Mouse (Mus musculus) MEL (cell line): ENCODE data around the gene Arhgap45. TPM values are rescaled to one million over a fixed set of nuclear protein-coding genes. Genes with fewer than 3 reads are reported as not detected.

ENCODE experiments used
- DNase-seq: peaks from one replicate; pipeline ENCODE4 v3.0.0; 2011; ENCODE audit warnings: low read depth, low spot score
- H3K27ac ChIP-seq: 2 replicates; pipeline ENCODE4 v1.5.1; 2012; ENCODE audit warnings: low read depth, mild to moderate bottlenecking, control low read depth, low read length, moderate library complexity; ENCODE audit not compliant: control insufficient read depth
- H3K27me3 ChIP-seq, 2 experiments: fragments of 150-350 bp in 1 of 2; sonication (generic) in 1 of 2; 2 replicates each; pipeline ENCODE4 v1.6.1; 2012; ENCODE audit warnings: low read length in 2 of 2, mild to moderate bottlenecking in 2 of 2, improper control_type of control experiment in 1 of 2, moderate library complexity in 1 of 2; ENCODE audit not compliant: insufficient read depth in 2 of 2, control insufficient read depth in 1 of 2
- H3K36me3 ChIP-seq, 2 experiments: 2 replicates each; pipeline ENCODE4 v1.6.1; 2012 to 2014; ENCODE audit warnings: low read length in 2 of 2, improper control_type of control experiment in 1 of 2, inconsistent platforms in 1 of 2, mild to moderate bottlenecking in 1 of 2; ENCODE audit not compliant: insufficient read depth in 2 of 2, control insufficient read depth in 1 of 2
- H3K4me1 ChIP-seq, 2 experiments: fragments of 150-350 bp in 1 of 2; sonication (generic) in 1 of 2; 2 replicates each; pipeline ENCODE4 v1.6.1; 2012; ENCODE audit warnings: low read length in 2 of 2, improper control_type of control experiment in 1 of 2, mild to moderate bottlenecking in 1 of 2; ENCODE audit not compliant: insufficient read depth in 2 of 2, control insufficient read depth in 1 of 2
- H3K4me3 ChIP-seq, 2 experiments: fragments of 150-350 bp in 1 of 2; sonication (generic) in 1 of 2; 2 replicates each; pipeline ENCODE4 v1.5.1; 2012; ENCODE audit warnings: low read depth in 2 of 2, low read length in 2 of 2, mild to moderate bottlenecking in 2 of 2, moderate library complexity in 2 of 2, control low read depth in 1 of 2, improper control_type of control experiment in 1 of 2; ENCODE audit not compliant: control insufficient read depth in 1 of 2, insufficient read depth in 1 of 2
- H3K79me2 ChIP-seq: 2 replicates; pipeline ENCODE4 v1.6.1; 2012; ENCODE audit warnings: mild to moderate bottlenecking, low read length, moderate library complexity; ENCODE audit not compliant: control insufficient read depth, poor library complexity, insufficient read depth
- H3K9ac ChIP-seq: 2 replicates; pipeline ENCODE4 v1.6.1; 2012; ENCODE audit warnings: low read depth, mild to moderate bottlenecking, control low read depth, low read length, moderate library complexity; ENCODE audit not compliant: control insufficient read depth, poor library complexity, severe bottlenecking
- H3K9me3 ChIP-seq: fragments of 150-350 bp; sonication (generic); replicated peaks from 2 replicates; pipeline ENCODE4 v1.6.1; 2012; ENCODE audit warnings: mild to moderate bottlenecking, low read length, improper control_type of control experiment, moderate library complexity; ENCODE audit not compliant: insufficient read depth
- CHD1 ChIP-seq: IDR thresholded peaks from 2 replicates; pipeline ENCODE4 v1.6.1; 2012; ENCODE audit warnings: low read depth, mild to moderate bottlenecking, inconsistent platforms, low read length, improper control_type of control experiment
- CHD2 ChIP-seq: IDR thresholded peaks from 2 replicates; pipeline ENCODE4 v1.6.1; 2011; ENCODE audit warnings: low read length, improper control_type of control experiment
- CTCF ChIP-seq, 3 experiments: IDR thresholded peaks in 2 of 3; conservative IDR thresholded peaks in 1 of 3; 2 replicates each; pipeline ENCODE4 v1.5.1; 2011 to 2012; ENCODE audit warnings: low read length in 3 of 3, low read depth in 2 of 3, mild to moderate bottlenecking in 2 of 3, improper control_type of control experiment in 1 of 3, inconsistent platforms in 1 of 3, mixed read lengths in 1 of 3, moderate library complexity in 1 of 3; ENCODE audit not compliant: control insufficient read depth in 1 of 3, insufficient read depth in 1 of 3, poor library complexity in 1 of 3, severe bottlenecking in 1 of 3
- E2F4 ChIP-seq: IDR thresholded peaks from 2 replicates; pipeline ENCODE4 v1.6.1; 2011; ENCODE audit warnings: low read depth, low read length, improper control_type of control experiment, borderline replicate concordance
- ELF1 ChIP-seq: IDR thresholded peaks from 2 replicates; pipeline ENCODE4 v1.6.1; 2014; ENCODE audit warnings: low read depth, mild to moderate bottlenecking, inconsistent platforms, low read length, improper control_type of control experiment, moderate library complexity
- EP300 ChIP-seq, 2 experiments: IDR thresholded peaks; 2 replicates each; pipeline ENCODE4 v1.6.1; 2011; ENCODE audit warnings: improper control_type of control experiment in 2 of 2, low read length in 2 of 2, low read depth in 1 of 2, mild to moderate bottlenecking in 1 of 2
- GABPA ChIP-seq: IDR thresholded peaks from 2 replicates; pipeline ENCODE4 v1.6.1; 2012; ENCODE audit warnings: low read depth, mild to moderate bottlenecking, inconsistent platforms, low read length, improper control_type of control experiment, moderate library complexity
- GATA1 ChIP-seq: IDR thresholded peaks from 2 replicates; pipeline ENCODE4 v1.6.1; 2011; ENCODE audit warnings: low read depth, low read length, improper control_type of control experiment
- HCFC1 ChIP-seq: IDR thresholded peaks from 2 replicates; pipeline ENCODE4 v1.6.1; 2012; ENCODE audit warnings: low read depth, mild to moderate bottlenecking, inconsistent platforms, low read length, improper control_type of control experiment, moderate library complexity
- KAT2A ChIP-seq: conservative IDR thresholded peaks from 2 replicates; pipeline ENCODE4 v1.6.1; 2012; ENCODE audit warnings: low read depth, low read length, improper control_type of control experiment, inconsistent platforms
- MAFK ChIP-seq: IDR thresholded peaks from 2 replicates; pipeline ENCODE4 v1.6.1; 2011; ENCODE audit warnings: low read depth, mild to moderate bottlenecking, low read length, improper control_type of control experiment, borderline replicate concordance
- MAX ChIP-seq: IDR thresholded peaks from 2 replicates; pipeline ENCODE4 v1.6.1; 2011; ENCODE audit warnings: low read length, improper control_type of control experiment
- MEF2A ChIP-seq: IDR thresholded peaks from 2 replicates; pipeline ENCODE4 v1.6.1; 2014; ENCODE audit warnings: low read depth, mild to moderate bottlenecking, inconsistent platforms, low read length, improper control_type of control experiment; ENCODE audit not compliant: poor library complexity, insufficient replicate concordance, severe bottlenecking; ENCODE audit errors: extremely low read depth
- MXI1 ChIP-seq: IDR thresholded peaks from 2 replicates; pipeline ENCODE4 v1.6.1; 2011; ENCODE audit warnings: mild to moderate bottlenecking, low read depth, low read length, improper control_type of control experiment
- MYB ChIP-seq: IDR thresholded peaks from 2 replicates; pipeline ENCODE4 v1.6.1; 2011; ENCODE audit warnings: mild to moderate bottlenecking, low read depth, low read length, improper control_type of control experiment
- MYC ChIP-seq: IDR thresholded peaks from 2 replicates; pipeline ENCODE4 v1.6.1; 2011; ENCODE audit warnings: low read depth, mild to moderate bottlenecking, low read length, improper control_type of control experiment, moderate library complexity
- NELFE ChIP-seq: IDR thresholded peaks from 2 replicates; pipeline ENCODE4 v1.6.1; 2011; ENCODE audit warnings: low read depth, low read length, improper control_type of control experiment
- NRF1 ChIP-seq: IDR thresholded peaks from 2 replicates; pipeline ENCODE4 v1.6.1; 2014; ENCODE audit warnings: low read depth, mild to moderate bottlenecking, inconsistent platforms, low read length, improper control_type of control experiment, moderate library complexity; ENCODE audit not compliant: poor library complexity, insufficient read depth, severe bottlenecking
- POLR2A ChIP-seq, 2 experiments: IDR thresholded peaks; 2 replicates each; pipeline ENCODE4 v1.6.1; 2011 to 2012; ENCODE audit warnings: low read length in 2 of 2, mild to moderate bottlenecking in 2 of 2, control low read depth in 1 of 2, improper control_type of control experiment in 1 of 2, low read depth in 1 of 2, moderate library complexity in 1 of 2; ENCODE audit not compliant: control insufficient read depth in 1 of 2, insufficient read depth in 1 of 2, poor library complexity in 1 of 2
- POLR2AphosphoS5 ChIP-seq: IDR thresholded peaks from 2 replicates; pipeline ENCODE4 v1.6.1; 2012; ENCODE audit warnings: low read depth, borderline replicate concordance, mild to moderate bottlenecking, inconsistent platforms, low read length, moderate library complexity, mixed read lengths
- RCOR1 ChIP-seq: IDR thresholded peaks from 2 replicates; pipeline ENCODE4 v1.6.1; 2012; ENCODE audit warnings: low read depth, mild to moderate bottlenecking, inconsistent platforms, low read length, improper control_type of control experiment
- SIN3A ChIP-seq: IDR thresholded peaks from 2 replicates; pipeline ENCODE4 v1.6.1; 2012; ENCODE audit warnings: low read length, improper control_type of control experiment, inconsistent platforms
- SMC3 ChIP-seq: IDR thresholded peaks from 2 replicates; pipeline ENCODE4 v1.6.1; 2011; ENCODE audit warnings: low read depth, low read length, improper control_type of control experiment
- TBP ChIP-seq: IDR thresholded peaks from 2 replicates; pipeline ENCODE4 v1.8.0; 2011; ENCODE audit warnings: low read depth, low read length, improper control_type of control experiment
- USF2 ChIP-seq, 2 experiments: IDR thresholded peaks; 2 replicates each; pipeline ENCODE4 v1.6.1; 2011 to 2012; ENCODE audit warnings: improper control_type of control experiment in 2 of 2, low read length in 2 of 2, borderline replicate concordance in 1 of 2, inconsistent platforms in 1 of 2, low read depth in 1 of 2, mild to moderate bottlenecking in 1 of 2; ENCODE audit not compliant: insufficient read depth in 1 of 2
- ZKSCAN1 ChIP-seq: IDR thresholded peaks from 2 replicates; pipeline ENCODE4 v1.6.1; 2012; ENCODE audit warnings: low read depth, mild to moderate bottlenecking, inconsistent platforms, low read length, improper control_type of control experiment, moderate library complexity
- ZMIZ1 ChIP-seq: IDR thresholded peaks from 2 replicates; pipeline ENCODE4 v1.6.1; 2012; ENCODE audit warnings: low read depth, mild to moderate bottlenecking, inconsistent platforms, low read length, improper control_type of control experiment, moderate library complexity
- ZNF384 ChIP-seq: IDR thresholded peaks from 2 replicates; pipeline ENCODE4 v1.6.1; 2012; ENCODE audit warnings: low read depth, mild to moderate bottlenecking, inconsistent platforms, low read length, improper control_type of control experiment
- polyA plus RNA-seq, 2 experiments: library from polyadenylated mRNA; stranded (reverse) in 1 of 2; unstranded in 1 of 2; fragments of >175 nt in 1 of 2; fragments of >200 nt in 1 of 2; gene quantifications; 2 replicates each; pipeline versions ENCODE4 v1.2.1 to v1.2.4; 2012; ENCODE audit warnings: low replicate concordance in 2 of 2, low read depth in 1 of 2; ENCODE audit not compliant: insufficient read length in 2 of 2, insufficient read depth in 1 of 2, missing spikeins in 1 of 2
- total RNA-seq: library from RNA; depleted of rRNA; stranded (reverse); fragments of 300-350 nt; gene quantifications from 2 replicates; pipeline ENCODE4 v1.2.3, GENCODE M21; 2012

Gene Arhgap45
- total and polyA plus RNA-seq, 3 experiments: 26.2 to 53.6 TPM; not detected in 1

DNA sequence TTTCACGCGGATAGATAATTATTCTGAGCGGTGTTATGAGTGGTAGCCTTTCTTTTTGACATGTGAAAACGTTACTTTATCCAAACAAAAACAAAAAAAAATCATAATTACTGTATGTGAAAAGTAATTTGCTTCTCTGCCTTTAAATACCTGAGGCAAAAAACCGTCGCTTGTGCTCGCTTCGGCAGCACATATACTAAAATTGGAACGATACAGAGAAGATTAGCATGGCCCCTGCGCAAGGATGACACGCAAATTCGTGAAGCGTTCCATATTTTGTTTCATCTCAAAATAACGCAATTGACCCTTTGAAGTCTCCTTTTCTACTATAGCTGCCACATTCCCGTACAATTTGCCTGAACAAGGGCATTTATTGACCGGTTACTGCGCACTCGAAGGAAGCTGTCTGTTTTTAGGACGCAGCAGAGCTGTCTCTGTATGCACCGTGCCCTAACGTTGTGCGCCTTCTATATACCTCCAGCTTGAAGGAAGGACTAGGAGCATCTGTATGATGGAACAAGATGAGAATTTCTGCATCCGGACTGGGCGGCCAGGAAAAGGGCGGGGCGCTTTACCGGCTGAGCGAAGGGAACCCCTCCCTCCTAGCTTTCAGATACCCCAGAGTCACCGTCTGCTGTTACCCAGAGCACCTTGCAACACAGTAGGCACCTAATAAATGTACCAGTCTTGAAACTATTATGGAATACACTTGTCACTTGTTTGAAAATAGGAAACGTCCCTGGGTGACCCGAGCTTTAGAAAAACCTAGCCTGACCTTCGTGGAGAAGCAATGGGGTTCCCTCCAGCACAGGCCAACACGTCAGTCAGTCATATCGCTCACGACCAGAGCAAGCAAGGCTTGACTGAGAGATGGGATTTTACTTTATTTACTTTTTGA lies 30.9 kb upstream of the Arhgap45 start (continued):
- TF ChIP-seq GABPA (no peak), MAX (0 out of 2 replicates have a peak, but pooled peaks have one; percentile 37), TBP (peak; percentile 99), ZMIZ1 (no peak; the same call in 1 of the 2 replicates), CHD2 (no peak), HCFC1 (peak; percentile 50), CHD1 (peak; percentile 84; the same call in 1 of the 2 replicates), GATA1 (no peak; the same call in 1 of the 2 replicates), CTCF (IDR thresholded peaks at IDR 0.05 in 2 of 3, conservative IDR thresholded peaks at IDR 0.05 in 1 of 3; ENCODE audit: control insufficient read depth in 1 of 3, insufficient read depth in 1 of 3, low read depth in 2 of 3, low read length in 3 of 3, poor library complexity in 1 of 3, severe bottlenecking in 1 of 3) (no peak), NRF1 (peak; percentile 49; the same call in 1 of the 2 replicates), ELF1 (0 out of 2 replicates have a peak, but pooled peaks have one; percentile 29), ZKSCAN1 (no peak), SIN3A (peak; percentile 33), NELFE (peak; percentile 44), USF2 (IDR thresholded peaks at IDR 0.05; ENCODE audit: borderline replicate concordance in 1 of 2, insufficient read depth in 1 of 2, low read depth in 1 of 2, low read length in 2 of 2) (no peak), SMC3 (no peak), POLR2A (IDR thresholded peaks at IDR 0.05; ENCODE audit: control insufficient read depth in 1 of 2, insufficient read depth in 1 of 2, low read depth in 1 of 2, low read length in 2 of 2, poor library complexity in 1 of 2) (peak; percentile 28 to 78; a peak in 2 of 4 replicates), MAFK (peak; percentile 95), ZNF384 (peak; percentile 82), EP300 (IDR thresholded peaks at IDR 0.05; ENCODE audit: low read depth in 1 of 2, low read length in 2 of 2) (no peak; a peak in 2 of 4 replicates), POLR2AphosphoS5 (no peak)

DNA sequence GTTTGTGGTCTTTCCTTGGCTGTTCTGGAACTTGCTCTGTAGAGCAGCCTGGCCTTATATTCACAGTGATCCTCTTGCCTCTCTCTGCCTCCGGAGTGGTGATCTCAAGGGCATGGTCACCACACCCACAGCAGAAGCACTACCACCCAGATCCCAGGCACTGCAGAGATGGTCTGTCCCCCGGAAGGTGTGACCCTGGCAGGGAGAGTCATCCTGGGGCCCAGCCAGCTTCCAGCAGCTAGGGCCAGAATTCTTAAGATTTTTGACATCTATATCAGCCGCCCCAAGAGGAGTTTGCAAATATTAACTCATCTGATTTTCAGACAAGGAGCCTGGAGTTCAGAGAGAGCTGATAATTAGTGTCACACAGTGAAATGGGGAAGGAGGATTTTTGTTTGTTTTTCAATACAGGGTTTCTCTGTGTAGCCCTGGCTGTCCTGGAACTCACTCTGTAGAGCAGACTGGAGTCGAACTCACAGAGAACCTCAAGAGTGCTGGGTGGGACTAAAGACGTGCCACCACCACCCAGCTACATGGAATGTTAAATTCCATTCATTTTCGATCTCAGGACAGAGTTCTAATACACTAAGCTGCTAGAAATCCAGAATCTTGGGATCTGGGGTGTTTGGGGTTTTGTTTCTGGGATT lies 30.1 kb upstream of the Arhgap45 start:
- no peaks in the 10 kb centered on the region for H3K27me3 ChIP-seq
- H3K4me3 ChIP-seq: peak overlapping the region; percentile 55 to 62
- TF ChIP-seq MYB (no peak), MXI1 (peak; percentile 41; the same call in 1 of the 2 replicates), SIN3A (no peak), MAFK (no peak), TBP (no peak), HCFC1 (no peak), KAT2A (no peak), CTCF (IDR thresholded peaks at IDR 0.05 in 2 of 3, conservative IDR thresholded peaks at IDR 0.05 in 1 of 3; ENCODE audit: control insufficient read depth in 1 of 3, insufficient read depth in 1 of 3, low read depth in 2 of 3, low read length in 3 of 3, poor library complexity in 1 of 3, severe bottlenecking in 1 of 3) (no peak), MEF2A (no peak), E2F4 (no peak), GABPA (no peak), CHD1 (peak; percentile 42), ZKSCAN1 (no peak), NELFE (no peak), RCOR1 (no peak), MYC (no peak)
- DNase-seq: peak; percentile 63
- H3K9ac ChIP-seq: peak overlapping the region; percentile 79
- peaks cover 0 to 16% of the 10 kb centered on the region in 2 experiments; a peak in 2 of 4 replicates for H3K4me1 ChIP-seq
- H3K9me3 ChIP-seq: no peaks in the 10 kb centered on the region
- H3K27ac ChIP-seq: peak overlapping the region; percentile 88
- H3K36me3 ChIP-seq: peaks cover 0 to 5% of the 10 kb centered on the region in 2 experiments; a peak in 2 of 4 replicates
- peaks cover 21% of the 10 kb centered on the region for H3K79me2 ChIP-seq
